Mouse (Mus musculus): Measurements from ENCODE around the gene Pepd. TPM values are rescaled to one million over a fixed set of nuclear protein-coding genes. Genes with fewer than 3 reads are reported as not detected.

Gene Pepd
- total and polyA plus RNA-seq, 3 experiments = 24.6 to 38.9 (median 26.6) TPM

DNA sequence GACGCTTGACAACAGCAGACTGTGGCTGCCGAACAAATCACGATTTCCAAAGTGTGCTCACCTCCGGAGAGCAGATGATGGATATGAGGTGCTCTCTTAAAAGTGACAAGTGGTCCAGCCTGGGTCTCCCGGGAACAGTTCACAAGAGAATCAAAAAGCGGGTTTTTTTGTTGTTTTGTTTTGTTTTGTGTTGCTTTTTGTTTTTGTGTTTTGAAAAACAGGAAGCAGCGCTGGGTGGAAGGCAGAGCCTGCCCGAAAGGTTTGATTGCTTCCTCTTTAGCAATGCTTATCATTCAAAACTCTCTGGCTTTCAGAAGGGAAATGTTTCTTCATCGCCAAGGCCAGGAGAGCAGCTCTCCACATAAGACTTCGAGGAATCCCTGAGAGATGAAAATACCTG lies 144.8 kb downstream of the Pepd start:
- H3K79me2 ChIP-seq (replicated peaks; ENCODE audit: control insufficient read depth, insufficient read depth, low read length) = no peaks in the 10 kb centered on the region
- peaks cover 6% of the 10 kb centered on the region for H3K4me1 ChIP-seq (ENCODE audit: control insufficient read depth, insufficient read depth, low read length)
- peak overlapping the region; percentile 96 for H3K27ac ChIP-seq
- WGBS = 12% methylated on average over 10 of the region's 10 CpGs
- intact Hi-C loops (cut with DNase I) = loop anchor here (1.0 kb wide), 2 partner anchors 23 to 61 kb away; no protein-coding TSS in a partner anchor
- H3K4me3 ChIP-seq = peak overlapping the region; percentile 91
- peak in 1 of 2 experiments; percentile 35 for DNase-seq
- H3K27me3 ChIP-seq (ENCODE audit: control insufficient read depth, insufficient read depth, low read length) = no peaks in the 10 kb centered on the region
- peak overlapping the region; percentile 65 for H3K9ac ChIP-seq (ENCODE audit: low read depth, low read length)
- TF ChIP-seq EP300 (IDR thresholded peaks at IDR 0.05; ENCODE audit: insufficient read depth, low read depth, low read length) = no peak
- no peak for TF ChIP-seq CTCF (IDR thresholded peaks at IDR 0.05)
- TF ChIP-seq POLR2A (IDR thresholded peaks at IDR 0.05; ENCODE audit: insufficient read depth, low read depth, low read length) = no peak
- peaks cover 11% of the 10 kb centered on the region for H3K36me3 ChIP-seq (ENCODE audit: control insufficient read depth, insufficient read depth, low read length)

GRCm38 (mm10) chr7:35057569-35057968 lies 145.4 kb downstream of the Pepd start:
- Histone ChIP-seq H3K4me3 (peak overlapping the region; percentile 8; the same call in 1 of the 2 replicates), H3K27ac (peak overlapping the region; percentile 96), H3K27me3 (ENCODE audit: control insufficient read depth, insufficient read depth, low read length) (no peaks in the 10 kb centered on the region), H3K36me3 (ENCODE audit: control insufficient read depth, insufficient read depth, low read length) (peaks cover 10% of the 10 kb centered on the region), H3K4me1 (ENCODE audit: control insufficient read depth, insufficient read depth, low read length) (peaks cover 6% of the 10 kb centered on the region), H3K9ac (ENCODE audit: low read depth, low read length) (no peak overlapping the region), H3K79me2 (replicated peaks; ENCODE audit: control insufficient read depth, insufficient read depth, low read length) (no peaks in the 10 kb centered on the region)
- TF ChIP-seq CTCF (IDR thresholded peaks at IDR 0.05) (no peak), POLR2A (IDR thresholded peaks at IDR 0.05; ENCODE audit: insufficient read depth, low read depth, low read length) (0 out of 2 replicates have a peak, but pooled peaks have one; percentile 18), EP300 (IDR thresholded peaks at IDR 0.05; ENCODE audit: insufficient read depth, low read depth, low read length) (no peak)
- intact Hi-C loops (cut with DNase I) = no loop called here
- 48% methylated on average over 4 of the region's 4 CpGs for WGBS
- no peak for DNase-seq

GRCm38 (mm10) chr7:35058329-35058728 lies 146.2 kb downstream of the Pepd start:
- Histone ChIP-seq H3K79me2 (replicated peaks; ENCODE audit: control insufficient read depth, insufficient read depth, low read length) (no peaks in the 10 kb centered on the region), H3K4me3 (no peak overlapping the region), H3K27me3 (ENCODE audit: control insufficient read depth, insufficient read depth, low read length) (no peaks in the 10 kb centered on the region), H3K9ac (ENCODE audit: low read depth, low read length) (no peak overlapping the region), H3K4me1 (ENCODE audit: control insufficient read depth, insufficient read depth, low read length) (peaks cover 6% of the 10 kb centered on the region), H3K36me3 (ENCODE audit: control insufficient read depth, insufficient read depth, low read length) (peaks cover 9% of the 10 kb centered on the region), H3K27ac (peak overlapping the region; percentile 96)
- WGBS = 82% methylated on average over 1 of the region's 1 CpGs
- TF ChIP-seq EP300 (IDR thresholded peaks at IDR 0.05; ENCODE audit: insufficient read depth, low read depth, low read length) = no peak
- no peak for TF ChIP-seq POLR2A (IDR thresholded peaks at IDR 0.05; ENCODE audit: insufficient read depth, low read depth, low read length)
- no peak for TF ChIP-seq CTCF (IDR thresholded peaks at IDR 0.05)
- intact Hi-C loops (cut with DNase I) = no loop called here
- no peak for DNase-seq

DNA sequence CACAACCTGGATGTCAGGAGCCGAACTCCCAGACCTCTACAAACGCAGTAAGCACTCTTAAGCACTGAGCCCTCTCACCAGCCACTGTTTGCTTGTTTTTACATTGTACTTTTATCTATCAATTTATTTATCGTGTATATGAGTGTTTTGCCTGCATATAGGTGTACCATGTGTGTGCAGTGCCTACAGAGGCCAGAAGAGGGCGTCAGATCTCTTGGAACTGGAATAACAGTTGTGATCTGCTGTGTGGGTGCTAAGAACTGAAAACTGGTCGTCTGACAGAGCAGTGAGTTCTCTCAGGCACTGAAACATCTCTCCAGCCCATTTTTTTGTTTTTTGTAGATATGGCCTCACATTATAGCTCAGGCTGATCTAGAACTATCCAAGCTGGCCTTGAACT lies 147.3 kb downstream of the Pepd start:
- intact Hi-C loops (cut with DNase I) = no loop called here
- WGBS = 72% methylated on average over 5 of the region's 5 CpGs
- H3K27ac ChIP-seq = no peak overlapping the region
- no peak for DNase-seq
- no peak overlapping the region for H3K4me3 ChIP-seq
- peaks cover 4% of the 10 kb centered on the region for H3K36me3 ChIP-seq (ENCODE audit: control insufficient read depth, insufficient read depth, low read length)
- TF ChIP-seq POLR2A (IDR thresholded peaks at IDR 0.05; ENCODE audit: insufficient read depth, low read depth, low read length) (no peak), EP300 (IDR thresholded peaks at IDR 0.05; ENCODE audit: insufficient read depth, low read depth, low read length) (no peak), CTCF (IDR thresholded peaks at IDR 0.05) (peak; percentile 31)
- H3K79me2 ChIP-seq (replicated peaks; ENCODE audit: control insufficient read depth, insufficient read depth, low read length) = no peaks in the 10 kb centered on the region
- H3K4me1 ChIP-seq (ENCODE audit: control insufficient read depth, insufficient read depth, low read length) = peaks cover 4% of the 10 kb centered on the region
- no peaks in the 10 kb centered on the region for H3K27me3 ChIP-seq (ENCODE audit: control insufficient read depth, insufficient read depth, low read length)
- H3K9ac ChIP-seq (ENCODE audit: low read depth, low read length) = no peak overlapping the region

GRCm38 (mm10) chr7:35064286-35065258 lies 152.4 kb downstream of the Pepd start:
- H3K36me3 ChIP-seq (ENCODE audit: control insufficient read depth, insufficient read depth, low read length) = no peaks in the 10 kb centered on the region
- no peaks in the 10 kb centered on the region for H3K27me3 ChIP-seq (ENCODE audit: control insufficient read depth, insufficient read depth, low read length)
- H3K4me1 ChIP-seq (ENCODE audit: control insufficient read depth, insufficient read depth, low read length) = no peaks in the 10 kb centered on the region
- 66% methylated on average over 14 of the region's 14 CpGs for whole genome bisulfite sequencing
- intact Hi-C loops (cut with DNase I) = no loop called here
- H3K79me2 ChIP-seq (replicated peaks; ENCODE audit: control insufficient read depth, insufficient read depth, low read length) = no peaks in the 10 kb centered on the region
- peak; percentile 66; the same call in 1 of the 2 replicates for TF ChIP-seq EP300 (IDR thresholded peaks at IDR 0.05; ENCODE audit: insufficient read depth, low read depth, low read length)
- TF ChIP-seq POLR2A (IDR thresholded peaks at IDR 0.05; ENCODE audit: insufficient read depth, low read depth, low read length) = no peak
- no peak overlapping the region for H3K9ac ChIP-seq (ENCODE audit: low read depth, low read length)
- DNase-seq = peak; percentile 54 to 73
- no peak overlapping the region for H3K4me3 ChIP-seq
- no peak overlapping the region for H3K27ac ChIP-seq

GRCm38 (mm10) chr7:35065958-35066357 lies 153.8 kb downstream of the Pepd start:
- peak in 1 of 2 experiments; percentile 24 for DNase-seq
- Histone ChIP-seq H3K79me2 (replicated peaks; ENCODE audit: control insufficient read depth, insufficient read depth, low read length) (no peaks in the 10 kb centered on the region), H3K36me3 (ENCODE audit: control insufficient read depth, insufficient read depth, low read length) (no peaks in the 10 kb centered on the region), H3K27me3 (ENCODE audit: control insufficient read depth, insufficient read depth, low read length) (no peaks in the 10 kb centered on the region), H3K4me3 (no peak overlapping the region), H3K9ac (ENCODE audit: low read depth, low read length) (no peak overlapping the region), H3K27ac (no peak overlapping the region), H3K4me1 (ENCODE audit: control insufficient read depth, insufficient read depth, low read length) (no peaks in the 10 kb centered on the region)
- intact Hi-C loops (cut with DNase I) = no loop called here
- TF ChIP-seq POLR2A (IDR thresholded peaks at IDR 0.05; ENCODE audit: insufficient read depth, low read depth, low read length) = no peak
- TF ChIP-seq CTCF (IDR thresholded peaks at IDR 0.05) = no peak
- TF ChIP-seq EP300 (IDR thresholded peaks at IDR 0.05; ENCODE audit: insufficient read depth, low read depth, low read length) = no peak
- WGBS = 67% methylated on average over 3 of the region's 3 CpGs

Data from heart, adult 2 months (tissue).